Mouse (Mus musculus): ENCODE data around the gene Gm14410. TPM values are rescaled to one million over a fixed set of nuclear protein-coding genes. Genes with fewer than 3 reads are reported as not detected.
"Not testable (repeated sequence)": the region's sequence is repeated elsewhere in the genome, so short reads cannot be mapped to it uniquely, and the experiment has no call there.

Gene Gm14410
- 10 to 100 TPM; 45.6 to 47.7 TPM for total RNA-seq (2021)

GRCm38 (mm10) chr2:177206341-177206740 lies at the start of gene Gm14410:
Gm14410 (minus strand) TSS chr2:177206421.
- peak; percentile 31 to 42 for DNase-seq (ENCODE audit: extremely low spot score in 1 of 2, low spot score in 1 of 2)

GRCm38 (mm10) chr2:177247449-177247848 lies 41.2 kb upstream of the Gm14410 start:
- not testable (repeated sequence) for DNase-seq (ENCODE audit: extremely low spot score in 1 of 2, low spot score in 1 of 2)

- not testable (repeated sequence) for DNase-seq (ENCODE audit: extremely low spot score in 1 of 2, low spot score in 1 of 2)
These were observed 24.2 kb upstream of the Gm14410 start for GRCm38 (mm10) chr2:177230461-177230860.

- DNase-seq (ENCODE audit: extremely low spot score in 1 of 2, low spot score in 1 of 2), result not testable (repeated sequence)
These were observed 33.5 kb downstream of the Gm14410 start for GRCm38 (mm10) chr2:177172749-177173148.

Other genes starting within 250 kb of the Gm14410 start
- gene Gm14419, start 205.5 kb downstream of the Gm14410 start, total RNA-seq (2021), result 10 to 100 TPM; 68.4 to 69.2 TPM
- 1 to 10 TPM in 1 of 2 experiments, under 1 TPM in 1; 0.89 to 1.6 TPM for gene Gm14401, start 132.1 kb downstream of the Gm14410 start, total RNA-seq (2021)
- 1 to 10 TPM; 1.5 to 2.3 TPM for gene Gm14409, start 60.6 kb upstream of the Gm14410 start, total RNA-seq (2021)
- 1 to 10 TPM; 2.6 to 3.2 TPM for gene Gm14412, start 117.9 kb upstream of the Gm14410 start, total RNA-seq (2021)
- 10 to 100 TPM; 32.5 to 34.2 TPM for gene Gm14418, start 191.9 kb upstream of the Gm14410 start, total RNA-seq (2021)